Mouse (Mus musculus) E14TG2a.4 (cell line): ENCODE data around the gene Man2c1.

Source experiments
- H3K27me3 ChIP-seq: 2 replicates; pipeline ENCODE4 v1.6.1; 2014; ENCODE audit warnings: low read length, control low read depth; ENCODE audit not compliant: insufficient read depth
- H3K36me3 ChIP-seq: 2 replicates; pipeline ENCODE4 v1.6.1; 2014; ENCODE audit warnings: low read length, control low read depth; ENCODE audit not compliant: insufficient read depth
- H3K4me1 ChIP-seq: replicated peaks from 2 replicates; pipeline ENCODE4 v1.6.1; 2014; ENCODE audit warnings: low read depth, low read length, control low read depth
- H3K4me3 ChIP-seq: replicated peaks from 2 replicates; pipeline ENCODE4 v1.5.1; 2014; ENCODE audit warnings: mild to moderate bottlenecking, low read length
- H3K9me3 ChIP-seq: 2 replicates; pipeline ENCODE4 v1.6.1; 2014; ENCODE audit warnings: low read length, control low read depth
- CTCF ChIP-seq: conservative IDR thresholded peaks from 2 replicates; pipeline ENCODE4 v1.5.1; 2014; ENCODE audit warnings: low read length
- NANOG ChIP-seq: IDR thresholded peaks from 2 replicates; pipeline ENCODE4 v1.6.1; 2014; ENCODE audit warnings: borderline replicate concordance, low read length, mixed read lengths
- POU5F1 ChIP-seq: IDR thresholded peaks from 2 replicates; pipeline ENCODE4 v1.6.1; 2014; ENCODE audit warnings: low read length, borderline replicate concordance

The Man2c1 gene

GRCm38 (mm10) chr9:57130577-57131433, at the start of gene Man2c1:
Gene Man2c1, plus strand, starts transcription at chr9:57130690.
- peaks cover 39% of the 10 kb centered on the region for H3K4me1 ChIP-seq
- peak within 1 kb of the TSS; percentile 94 for H3K4me3 ChIP-seq
- H3K36me3 ChIP-seq = peaks cover 80% of the 10 kb centered on the region
- TF ChIP-seq POU5F1 (no peak), NANOG (no peak), CTCF (peak; percentile 56)
- H3K9me3 ChIP-seq = no peaks in the 10 kb centered on the region
- no peaks in the 10 kb centered on the region for H3K27me3 ChIP-seq

GRCm38 (mm10) chr9:57082236-57082635, 48.3 kb upstream of the Man2c1 start:
- TF ChIP-seq CTCF = no peak
- TF ChIP-seq POU5F1 = no peak
- TF ChIP-seq NANOG = no peak
- Histone ChIP-seq H3K9me3 (no peaks in the 10 kb centered on the region), H3K36me3 (peaks cover 84% of the 10 kb centered on the region), H3K27me3 (no peaks in the 10 kb centered on the region), H3K4me1 (peaks cover 87% of the 10 kb centered on the region), H3K4me3 (no peak overlapping the region)

- peaks cover 12% of the 10 kb centered on the region; the same call in 1 of the 2 replicates for H3K4me1 ChIP-seq
- peaks cover 100% of the 10 kb centered on the region for H3K36me3 ChIP-seq
- no peak overlapping the region for H3K4me3 ChIP-seq
- TF ChIP-seq POU5F1 (no peak), CTCF (no peak), NANOG (0 out of 2 replicates have a peak, but pooled peaks have one; percentile 18)
- no peaks in the 10 kb centered on the region for H3K9me3 ChIP-seq
- H3K27me3 ChIP-seq = no peaks in the 10 kb centered on the region
Measured at GRCm38 (mm10) chr9:57117261-57117755, 13.2 kb upstream of the Man2c1 start.

- TF ChIP-seq NANOG = no peak
- TF ChIP-seq CTCF = no peak
- no peak for TF ChIP-seq POU5F1
- peaks cover 80% of the 10 kb centered on the region for H3K36me3 ChIP-seq
- peaks cover 39% of the 10 kb centered on the region for H3K4me1 ChIP-seq
- no peaks in the 10 kb centered on the region for H3K27me3 ChIP-seq
- H3K4me3 ChIP-seq = peak overlapping the region; percentile 94
- H3K9me3 ChIP-seq = no peaks in the 10 kb centered on the region
Measured at GRCm38 (mm10) chr9:57129641-57130040, 849 bp upstream of the Man2c1 start.

- Histone ChIP-seq H3K27me3 (no peaks in the 10 kb centered on the region), H3K36me3 (peaks cover 98% of the 10 kb centered on the region), H3K9me3 (no peaks in the 10 kb centered on the region), H3K4me1 (peaks cover 42% of the 10 kb centered on the region), H3K4me3 (no peak overlapping the region)
- no peak for TF ChIP-seq NANOG
- no peak for TF ChIP-seq POU5F1
- TF ChIP-seq CTCF = no peak
Measured at GRCm38 (mm10) chr9:57137246-57137645, 6.8 kb downstream of the Man2c1 start.

- TF ChIP-seq CTCF (no peak), POU5F1 (no peak), NANOG (no peak)
- no peaks in the 10 kb centered on the region for H3K27me3 ChIP-seq
- H3K4me3 ChIP-seq = no peak overlapping the region
Measured at GRCm38 (mm10) chr9:57137777-57138176, 7.3 kb downstream of the Man2c1 start.

GRCm38 (mm10) chr9:57138507-57138906, 8.0 kb downstream of the Man2c1 start:
- peaks cover 99% of the 10 kb centered on the region for H3K36me3 ChIP-seq
- TF ChIP-seq CTCF (no peak), POU5F1 (no peak), NANOG (no peak)

More at GRCm38 (mm10) chr9:57137777-57138176, 7.3 kb downstream of the Man2c1 start:
- H3K9me3 ChIP-seq = no peaks in the 10 kb centered on the region
- peaks cover 99% of the 10 kb centered on the region for H3K36me3 ChIP-seq
- peaks cover 42% of the 10 kb centered on the region for H3K4me1 ChIP-seq

GRCm38 (mm10) chr9:57139110-57139509, 8.6 kb downstream of the Man2c1 start:
- Histone ChIP-seq H3K9me3 (no peaks in the 10 kb centered on the region), H3K27me3 (no peaks in the 10 kb centered on the region), H3K4me1 (peaks cover 47% of the 10 kb centered on the region), H3K36me3 (peaks cover 99% of the 10 kb centered on the region), H3K4me3 (no peak overlapping the region)
- TF ChIP-seq NANOG = no peak
- TF ChIP-seq POU5F1 = no peak
- TF ChIP-seq CTCF = no peak

More at GRCm38 (mm10) chr9:57138507-57138906, 8.0 kb downstream of the Man2c1 start:
- H3K27me3 ChIP-seq = no peaks in the 10 kb centered on the region
- H3K4me3 ChIP-seq = no peak overlapping the region
- no peaks in the 10 kb centered on the region for H3K9me3 ChIP-seq
- H3K4me1 ChIP-seq = peaks cover 47% of the 10 kb centered on the region
